Mouse (Mus musculus) splenic B cell, adult 2 months (primary cell): ENCODE measurements around the gene Ttc21a.

ENCODE experiments used
- DNase-seq: peaks from one replicate; pipeline ENCODE4 v3.0.0-alpha.2; 2011; ENCODE audit warnings: low read depth, low spot score
- H3K27me3 ChIP-seq: 2 replicates; pipeline ENCODE4 v1.6.1; 2012; ENCODE audit warnings: mild to moderate bottlenecking, low read length, moderate library complexity, mixed read lengths; ENCODE audit not compliant: control insufficient read depth, poor library complexity, insufficient read depth, severe bottlenecking
- H3K36me3 ChIP-seq: 2 replicates; pipeline ENCODE4 v1.6.1; 2012; ENCODE audit warnings: mild to moderate bottlenecking, low read length, moderate library complexity, mixed read lengths; ENCODE audit not compliant: control insufficient read depth, poor library complexity, insufficient read depth, severe bottlenecking

Ttc21a gene

GRCm38 (mm10) chr9:119937005-119937773 lies at the start of gene Ttc21a, which contains the start of gene Gorasp1:
Ttc21a (plus strand) TSS chr9:119937606.
Gorasp1 (minus strand) TSS chr9:119937565.
- H3K27me3 ChIP-seq: no peaks in the 10 kb centered on the region
- H3K36me3 ChIP-seq: 0 out of 2 replicates have a peak, but pooled peaks cover 4% of the 10 kb centered on the region
- DNase-seq: peak; percentile 95

- no peak for DNase-seq
- H3K36me3 ChIP-seq: no peaks in the 10 kb centered on the region
- no peaks in the 10 kb centered on the region for H3K27me3 ChIP-seq
Measured at GRCm38 (mm10) chr9:119888843-119889246, 48.6 kb upstream of the Ttc21a start.

- DNase-seq: no peak
- H3K27me3 ChIP-seq: no peaks in the 10 kb centered on the region
- H3K36me3 ChIP-seq: no peaks in the 10 kb centered on the region
Measured at GRCm38 (mm10) chr9:119889446-119889845, 48.0 kb upstream of the Ttc21a start.

GRCm38 (mm10) chr9:119890692-119891091 lies 46.7 kb upstream of the Ttc21a start:
- Histone ChIP-seq H3K27me3 (no peaks in the 10 kb centered on the region), H3K36me3 (no peaks in the 10 kb centered on the region)
- peak; percentile 75 for DNase-seq

GRCm38 (mm10) chr9:119893881-119894280 lies 43.5 kb upstream of the Ttc21a start:
- DNase-seq: no peak
- Histone ChIP-seq H3K27me3 (no peaks in the 10 kb centered on the region), H3K36me3 (no peaks in the 10 kb centered on the region)

GRCm38 (mm10) chr9:119894339-119895009 lies 42.9 kb upstream of the Ttc21a start, which contains the start of gene Wdr48:
Wdr48 (plus strand) TSS chr9:119894878.
- peak; percentile 99 for DNase-seq
- H3K36me3 ChIP-seq: no peaks in the 10 kb centered on the region
- H3K27me3 ChIP-seq: no peaks in the 10 kb centered on the region

GRCm38 (mm10) chr9:119895040-119895721 lies 42.2 kb upstream of the Ttc21a start:
- peak; percentile 64 for DNase-seq
- no peaks in the 10 kb centered on the region for H3K27me3 ChIP-seq
- H3K36me3 ChIP-seq: no peaks in the 10 kb centered on the region

GRCm38 (mm10) chr9:119899446-119899845 lies 38.0 kb upstream of the Ttc21a start:
- DNase-seq: no peak

GRCm38 (mm10) chr9:119902410-119903151 lies 34.8 kb upstream of the Ttc21a start:
- DNase-seq: no peak
- peaks cover 9% of the 10 kb centered on the region for H3K36me3 ChIP-seq
- H3K27me3 ChIP-seq: no peaks in the 10 kb centered on the region

More at GRCm38 (mm10) chr9:119899446-119899845, 38.0 kb upstream of the Ttc21a start:
- Histone ChIP-seq H3K27me3 (no peaks in the 10 kb centered on the region), H3K36me3 (peaks cover 2% of the 10 kb centered on the region; the same call in 1 of the 2 replicates)

- no peak for DNase-seq
- H3K27me3 ChIP-seq: no peaks in the 10 kb centered on the region
- peaks cover 28% of the 10 kb centered on the region for H3K36me3 ChIP-seq
Measured at GRCm38 (mm10) chr9:119908708-119909107, 28.7 kb upstream of the Ttc21a start.

- DNase-seq: no peak
- Histone ChIP-seq H3K36me3 (peaks cover 23% of the 10 kb centered on the region), H3K27me3 (no peaks in the 10 kb centered on the region)
Measured at GRCm38 (mm10) chr9:119909931-119910330, 27.5 kb upstream of the Ttc21a start.

- peak; percentile 39 for DNase-seq
- peaks cover 15% of the 10 kb centered on the region for H3K36me3 ChIP-seq
- no peaks in the 10 kb centered on the region for H3K27me3 ChIP-seq
Measured at GRCm38 (mm10) chr9:119913087-119913838, 24.1 kb upstream of the Ttc21a start.

GRCm38 (mm10) chr9:119919858-119920257 lies 17.5 kb upstream of the Ttc21a start:
- DNase-seq: no peak
- Histone ChIP-seq H3K36me3 (peaks cover 8% of the 10 kb centered on the region), H3K27me3 (no peaks in the 10 kb centered on the region)

GRCm38 (mm10) chr9:119923462-119923861 lies 13.9 kb upstream of the Ttc21a start:
- Histone ChIP-seq H3K27me3 (no peaks in the 10 kb centered on the region), H3K36me3 (peaks cover 17% of the 10 kb centered on the region)
- no peak for DNase-seq
